Mouse (Mus musculus) CD4-positive, CD25-positive, alpha-beta regulatory T cell, adult 4 months (primary cell): ENCODE data around the gene Actl10. TPM values are rescaled to one million over a fixed set of nuclear protein-coding genes. Genes with fewer than 3 reads are reported as not detected.
A peak's percentile ranks its signal among the peaks of the same experiment; 100 is the strongest.

Experiments used
- ATAC-seq: one replicate; pipeline ENCODE4 v1.8.0; 2017
- polyA plus RNA-seq, 2 experiments: library from polyadenylated mRNA; unstranded; fragments of 100-300 nt; shearing (Covaris generic); gene quantifications; one replicate each; pipeline ENCODE4 v1.2.1; 2017

Gene Actl10
- polyA plus RNA-seq, 2 experiments from 2014 or later: not detected

- ATAC-seq: no peak
Observed at GRCm38 (mm10) chr2:154583906-154584872, 32.6 kb downstream of the Actl10 start.

- ATAC-seq: no peak
Observed at GRCm38 (mm10) chr2:154584931-154585601, 33.5 kb downstream of the Actl10 start.

GRCm38 (mm10) chr2:154586405-154586804 is 34.8 kb downstream of the Actl10 start:
- ATAC-seq: no peak

GRCm38 (mm10) chr2:154589051-154589450 is 37.5 kb downstream of the Actl10 start:
- ATAC-seq: no peak

GRCm38 (mm10) chr2:154591239-154591638 is 39.7 kb downstream of the Actl10 start:
- ATAC-seq: no peak

GRCm38 (mm10) chr2:154593025-154593424 is 41.4 kb downstream of the Actl10 start:
- peak; percentile 53 for ATAC-seq

- ATAC-seq: no peak
Observed at GRCm38 (mm10) chr2:154595775-154596174, 44.2 kb downstream of the Actl10 start.

GRCm38 (mm10) chr2:154597399-154597798 is 45.8 kb downstream of the Actl10 start:
- ATAC-seq: no peak

- no peak for ATAC-seq
Observed at GRCm38 (mm10) chr2:154600586-154600985, 49.0 kb downstream of the Actl10 start.

- ATAC-seq: no peak
Observed at GRCm38 (mm10) chr2:154601324-154601723, 49.7 kb downstream of the Actl10 start.

Other genes with a start within 250 kb of the Actl10 start
- gene Bpifb9b, start 244.5 kb upstream of the Actl10 start, polyA plus RNA-seq: not detected
- gene Cdk5rap1, start 178.8 kb upstream of the Actl10 start, polyA plus RNA-seq: 10 to 100 TPM; 24.4 to 38.9 TPM
- not detected for gene Snta1, start 143.7 kb upstream of the Actl10 start, polyA plus RNA-seq
- gene Cbfa2t2, start 115.3 kb upstream of the Actl10 start, polyA plus RNA-seq: 10 to 100 TPM; 22.9 to 33.0 TPM
- gene 1700003F12Rik, start 4.7 kb upstream of the Actl10 start, polyA plus RNA-seq: not detected
- gene Necab3, start 7.1 kb downstream of the Actl10 start, polyA plus RNA-seq: under 1 TPM; 0.30 to 0.47 TPM
- 1 to 10 TPM in 1 of 2 experiments, under 1 TPM in 1; 0.42 to 1.5 TPM for gene E2f1, start 18.1 kb downstream of the Actl10 start, polyA plus RNA-seq
- 10 to 100 TPM; 15.4 to 20.9 TPM for gene Pxmp4, start 51.9 kb downstream of the Actl10 start, polyA plus RNA-seq
- under 1 TPM; 0.39 to 0.93 TPM for gene Zfp341, start 61.5 kb downstream of the Actl10 start, polyA plus RNA-seq
- gene 4930519P11Rik, start 61.7 kb downstream of the Actl10 start, polyA plus RNA-seq: not detected
- 1 to 10 TPM; 2.4 to 6.2 TPM for gene Chmp4b, start 99.9 kb downstream of the Actl10 start, polyA plus RNA-seq
- not detected for gene Gm14214, start 218.3 kb downstream of the Actl10 start, polyA plus RNA-seq
- 1 to 10 TPM; 8.0 to 8.6 TPM for gene Raly, start 239.3 kb downstream of the Actl10 start, polyA plus RNA-seq
- gene a, start 239.6 kb downstream of the Actl10 start, polyA plus RNA-seq: not detected